Mouse (Mus musculus) left cerebral cortex, adult 8-10 months (tissue): ENCODE results near the gene Rrp12. TPM values are rescaled to one million over a fixed set of nuclear protein-coding genes. Genes with fewer than 3 reads are reported as not detected.

Experiments used
- DNase-seq, 2 experiments: peaks; one replicate each; pipeline ENCODE4 v3.0.0; 2022; ENCODE audit warnings: low spot score in 2 of 2
- total RNA-seq, 4 experiments: library from RNA; stranded (reverse); gene quantifications; 2 replicates each; pipeline ENCODE4 v1.2.4; 2022

Rrp12 gene
- total RNA-seq, 4 experiments from 2014 or later, result 30.1 to 33.4 (median 30.9) TPM

GRCm38 (mm10) chr19:41850021-41850718 is 45.8 kb downstream of the Rrp12 start:
- no peak for DNase-seq

DNA sequence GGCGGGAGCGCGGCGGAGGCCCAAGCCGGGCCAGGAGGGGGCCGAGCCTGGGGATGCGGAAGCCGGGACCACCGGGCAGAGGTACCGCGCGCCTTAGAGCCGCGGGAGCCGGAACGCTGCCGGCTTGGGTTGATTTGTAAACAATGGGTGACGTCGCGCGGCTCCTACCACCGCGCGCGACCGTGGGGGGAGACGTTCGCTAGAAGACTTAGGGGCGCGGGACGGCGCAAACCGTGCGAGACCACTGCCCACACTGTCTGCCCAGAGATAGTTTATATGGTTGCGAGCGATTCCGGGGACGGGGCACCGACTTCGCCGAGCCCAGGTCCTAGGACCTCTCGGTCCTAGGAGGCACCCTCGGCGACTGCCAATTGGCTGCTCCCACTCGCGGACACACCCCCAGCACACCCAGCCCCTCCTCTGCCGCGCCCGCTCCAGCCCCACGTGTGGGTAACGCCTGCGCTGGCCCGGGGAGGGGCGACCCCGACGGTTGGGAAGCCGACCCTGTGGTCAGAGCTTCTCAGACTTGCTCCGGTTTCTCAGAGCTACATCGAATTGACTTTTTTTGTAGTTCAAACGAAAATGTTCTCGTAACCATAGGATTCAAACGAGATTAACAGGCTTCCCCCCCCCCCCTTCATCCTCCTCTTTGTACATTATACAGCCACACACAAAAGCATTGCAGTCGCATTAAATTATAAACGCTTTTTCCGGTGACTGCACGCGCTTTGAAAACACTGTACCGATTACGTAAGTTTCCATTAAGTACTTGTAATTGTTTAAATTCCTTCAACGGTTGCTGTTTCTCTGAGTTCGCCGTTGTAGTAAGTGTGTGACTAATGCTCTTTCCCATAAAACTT is 47.8 kb downstream of the Rrp12 start, which contains the start of gene Frat2:
TSS of gene Frat2 (minus strand) at position 141 of the 860 bp plus-strand sequence.
- peak; percentile 81 to 85 for DNase-seq

DNA sequence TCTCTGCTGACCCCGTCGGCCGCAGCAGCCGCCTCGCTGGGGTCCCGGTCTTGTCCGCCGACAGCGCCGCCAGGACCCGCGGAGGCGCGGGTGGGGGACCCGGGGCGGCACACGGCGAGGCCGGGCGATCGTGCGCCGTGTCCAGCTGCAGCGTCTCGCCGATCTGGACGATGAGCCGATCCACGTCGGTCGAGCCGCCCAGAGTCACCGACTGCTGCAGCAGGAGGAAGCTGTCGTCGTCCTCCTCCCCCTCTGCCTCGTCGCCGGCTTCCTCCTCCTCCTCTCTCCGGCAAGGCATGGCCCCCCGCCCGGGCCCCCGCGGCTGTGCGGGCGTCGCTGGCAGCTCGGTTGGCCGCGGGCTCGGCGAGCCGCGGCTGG is 48.4 kb downstream of the Rrp12 start:
- peak in 1 of 2 experiments; percentile 44 for DNase-seq

DNA sequence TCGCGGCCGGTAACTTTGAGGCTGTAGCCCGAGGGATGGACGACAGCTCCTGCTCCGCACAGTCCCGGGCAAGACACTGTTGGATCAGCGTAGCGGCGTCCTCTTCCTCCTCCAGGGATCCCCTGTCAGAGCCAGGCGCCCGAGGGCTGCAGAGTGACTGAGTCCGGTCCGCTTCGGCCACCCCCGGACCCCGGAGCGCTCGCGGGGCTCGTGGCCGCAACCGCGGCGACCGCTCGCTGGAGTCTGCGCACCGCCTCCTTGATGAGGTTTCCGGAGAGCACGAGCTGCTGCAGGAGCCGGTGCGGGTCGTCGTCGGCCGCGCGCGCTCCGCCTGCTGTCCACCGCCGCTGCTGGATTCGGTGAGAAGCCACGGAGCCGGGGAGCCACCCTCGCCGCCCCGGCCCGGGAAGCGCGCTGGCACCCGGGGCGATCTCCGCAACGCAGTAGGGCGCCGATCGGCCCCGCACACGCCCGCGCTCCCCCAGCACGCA is 48.8 kb downstream of the Rrp12 start:
- peak in 1 of 2 experiments; percentile 25 for DNase-seq

DNA sequence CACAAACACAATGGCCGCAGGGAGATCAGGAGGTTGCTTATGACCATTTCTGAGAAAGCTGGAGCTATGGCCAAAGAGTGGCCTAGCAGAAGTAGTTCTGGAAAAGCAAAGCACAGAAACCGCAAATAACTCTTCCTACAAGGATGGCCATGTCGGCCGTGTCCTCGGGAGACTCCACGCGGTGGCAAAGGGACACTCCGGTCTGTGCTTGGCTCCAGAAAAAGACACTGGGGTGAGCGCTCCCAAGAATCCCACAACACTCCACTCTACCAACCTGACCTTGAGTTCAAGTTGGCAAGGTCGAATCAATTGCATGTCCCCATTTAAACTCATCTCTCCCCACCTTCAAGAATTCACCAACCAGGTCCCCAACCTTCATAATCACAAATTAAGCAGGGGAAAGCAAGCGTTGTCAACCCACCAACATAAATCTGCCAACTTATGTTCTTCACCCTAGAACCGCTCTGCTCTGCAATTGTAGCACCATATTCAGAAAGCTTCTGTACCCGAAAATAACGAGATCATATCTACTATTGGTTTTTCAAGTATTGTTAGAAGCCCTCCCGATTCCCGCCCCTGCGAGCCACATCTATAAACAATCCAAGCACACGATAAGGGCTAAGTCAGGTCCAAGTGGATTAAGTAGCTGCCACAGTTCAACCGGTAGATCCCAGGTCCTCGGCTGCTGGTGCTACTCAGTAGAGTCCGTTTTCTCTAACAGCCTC is 49.4 kb downstream of the Rrp12 start:
- DNase-seq, result no peak

- DNase-seq, result no peak
These were observed 51.6 kb downstream of the Rrp12 start for GRCm38 (mm10) chr19:41844345-41844744.

GRCm38 (mm10) chr19:41842706-41843105 is 53.3 kb downstream of the Rrp12 start:
- no peak for DNase-seq

DNA sequence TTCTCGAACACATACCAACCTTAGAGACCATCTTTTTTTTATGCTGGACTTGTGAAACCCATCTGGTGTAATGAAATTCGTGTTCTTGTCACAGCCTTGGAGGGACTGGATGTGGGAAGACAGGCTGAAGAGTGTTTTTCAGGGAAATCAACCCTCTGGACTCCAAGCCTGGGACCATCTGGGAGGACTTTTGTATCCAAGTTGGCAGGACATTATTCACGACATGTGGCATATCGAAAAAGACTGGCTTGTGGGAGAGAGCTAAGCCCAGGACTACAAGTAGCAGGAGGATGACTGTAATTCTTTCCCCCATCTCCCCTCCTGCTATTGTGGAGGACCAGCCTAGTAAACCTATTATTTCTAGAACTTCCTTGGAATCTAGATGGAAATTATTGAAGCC is 53.8 kb downstream of the Rrp12 start:
- DNase-seq, result no peak

- DNase-seq, result no peak
These were observed 54.7 kb downstream of the Rrp12 start for GRCm38 (mm10) chr19:41841105-41841750.

GRCm38 (mm10) chr19:41839685-41840084 is 56.3 kb downstream of the Rrp12 start:
- DNase-seq, result no peak

GRCm38 (mm10) chr19:41838808-41839207 is 57.2 kb downstream of the Rrp12 start:
- DNase-seq, result no peak

- DNase-seq, result no peak
These were observed 58.1 kb downstream of the Rrp12 start for GRCm38 (mm10) chr19:41837917-41838261.

GRCm38 (mm10) chr19:41837194-41837916 is 58.6 kb downstream of the Rrp12 start:
- DNase-seq, result no peak

DNA sequence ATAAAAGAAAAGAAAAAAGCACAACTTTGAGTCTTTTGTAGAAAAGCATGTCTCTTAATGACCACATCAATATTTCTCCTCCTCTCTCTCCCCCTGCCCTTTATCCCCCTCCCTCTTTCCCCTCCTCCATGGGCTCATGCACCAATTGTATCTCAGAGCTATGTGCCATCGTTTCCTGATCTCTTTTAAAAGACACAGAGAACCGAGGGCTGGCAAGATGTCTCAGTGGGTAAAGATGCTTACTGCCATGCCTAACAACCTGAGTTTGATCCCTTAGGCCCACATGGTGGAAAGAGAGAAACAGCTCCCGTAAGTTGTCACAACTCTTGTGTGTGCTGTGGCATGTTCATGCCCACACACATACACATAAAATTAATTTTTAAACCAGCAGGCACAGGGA is 59.3 kb downstream of the Rrp12 start:
- DNase-seq, result no peak

DNA sequence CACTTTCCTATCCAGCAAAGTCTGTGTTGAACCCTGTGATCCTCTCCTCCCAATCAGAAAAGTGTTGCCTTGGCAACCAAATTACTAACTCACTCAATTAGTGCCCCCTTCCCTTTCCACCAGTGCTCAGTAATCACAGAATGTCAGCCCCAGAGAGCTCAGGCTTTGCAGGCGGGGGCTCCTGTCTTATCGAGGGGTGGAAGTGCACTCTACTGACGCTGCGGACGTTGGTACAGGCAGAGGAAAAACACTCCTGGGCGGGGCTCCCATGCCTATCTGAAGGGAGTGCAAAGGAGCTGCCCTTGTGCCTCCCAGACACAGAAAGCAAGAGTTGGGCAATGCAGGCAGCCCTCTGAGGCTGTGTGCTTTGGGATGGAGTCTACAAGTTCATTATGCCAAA is 60.2 kb downstream of the Rrp12 start:
- DNase-seq, result no peak

DNA sequence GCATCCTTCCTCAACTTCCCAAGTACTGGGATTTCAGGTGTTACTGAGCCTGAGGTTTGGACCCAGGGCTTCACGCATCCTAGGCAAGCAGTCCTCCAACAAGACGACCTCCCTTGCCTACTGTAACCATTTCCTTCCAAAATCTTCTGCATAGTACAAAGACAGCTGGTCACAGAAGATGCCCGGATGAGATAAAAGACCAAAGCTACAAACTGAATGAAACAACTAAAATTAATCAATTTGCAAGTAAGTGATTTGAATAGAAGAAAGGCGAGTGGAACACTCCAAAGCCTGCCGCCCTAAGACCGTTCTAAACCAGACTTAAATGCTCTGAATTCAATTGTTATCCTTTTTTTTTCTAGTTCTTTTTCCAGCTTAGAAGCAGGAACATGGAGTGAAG is 60.6 kb downstream of the Rrp12 start:
- no peak for DNase-seq

DNA sequence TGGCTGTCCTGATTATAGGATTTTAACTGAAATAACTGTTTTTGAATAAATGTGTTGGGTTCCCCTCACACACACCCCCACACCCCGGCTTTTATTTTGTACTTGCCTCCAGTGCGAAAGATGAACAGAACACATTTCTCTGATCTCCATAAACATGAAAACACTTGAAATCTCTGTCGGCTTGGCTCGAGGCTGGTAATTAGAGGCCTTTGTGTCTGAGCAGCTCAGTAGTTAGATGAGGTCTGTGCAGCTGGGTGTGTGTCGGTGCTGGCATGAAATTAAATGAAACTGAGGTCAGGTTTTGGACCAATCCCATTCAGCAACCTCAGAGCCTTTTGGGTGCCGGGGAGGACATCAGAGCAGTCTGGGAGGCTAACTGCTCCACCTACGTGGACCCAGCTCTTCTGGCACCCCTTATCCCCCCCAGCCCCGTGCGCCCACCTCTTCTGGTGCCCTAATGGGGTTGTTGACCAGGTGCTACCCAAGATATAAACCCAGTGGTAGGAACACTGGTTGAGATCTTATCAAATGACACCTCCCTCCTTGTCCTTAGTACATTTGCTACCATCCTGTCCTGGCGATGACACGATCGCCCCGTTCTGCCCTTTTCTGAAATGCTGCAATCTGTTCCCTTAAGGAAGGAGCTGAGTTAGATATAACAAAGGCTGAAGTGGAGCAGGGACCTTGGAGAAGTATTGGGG is 63.3 kb downstream of the Rrp12 start:
- no peak for DNase-seq

- no peak for DNase-seq
These were observed 64.1 kb downstream of the Rrp12 start for GRCm38 (mm10) chr19:41831718-41832391.

- peak in 1 of 2 experiments; percentile 25 for DNase-seq
These were observed 64.8 kb downstream of the Rrp12 start for GRCm38 (mm10) chr19:41831101-41831570.
